Mouse (Mus musculus): ENCODE measurements at regions not wholly inside any gene's neighbourhood (a gene's known extent, or its start where the extent isn't known, plus 50 kb on each side); places are given as distances from the start of the nearest gene placed in this dataset.

GRCm38 (mm10) chr14:9150841-9151240 lies 484.8 kb upstream of the 4930452B06Rik start:
- Histone ChIP-seq H3K9ac (no peak overlapping the region), H3K4me1 (no peaks in the 10 kb centered on the region), H3K36me3 (no peaks in the 10 kb centered on the region), H3K27ac (no peak overlapping the region), H3K4me2 (no peak overlapping the region), H3K4me3 (replicated peaks) (no peak overlapping the region), H3K27me3 (no peaks in the 10 kb centered on the region), H3K9me3 (replicated peaks) (no peaks in the 10 kb centered on the region)
- WGBS, result 47% methylated on average over 1 of the region's 1 CpGs
- no peak for ATAC-seq (replicated peaks; ENCODE audit: low FRiP score)

GRCm38 (mm10) chr14:9146595-9147219 lies 480.7 kb upstream of the 4930452B06Rik start:
- no peak overlapping the region for H3K9ac ChIP-seq
- no peak for ATAC-seq (replicated peaks; ENCODE audit: low FRiP score)
- no peaks in the 10 kb centered on the region for H3K27me3 ChIP-seq
- H3K36me3 ChIP-seq, result no peaks in the 10 kb centered on the region
- WGBS, result 84% methylated on average over 4 of the region's 4 CpGs
- no peak overlapping the region for H3K4me3 ChIP-seq (replicated peaks)
- H3K9me3 ChIP-seq (replicated peaks), result no peaks in the 10 kb centered on the region
- no peak overlapping the region for H3K4me2 ChIP-seq
- no peak overlapping the region for H3K27ac ChIP-seq
- H3K4me1 ChIP-seq, result no peaks in the 10 kb centered on the region

- H3K27ac ChIP-seq, result no peak overlapping the region
- H3K4me3 ChIP-seq (replicated peaks), result no peak overlapping the region
- WGBS, result 91% methylated on average over 1 of the region's 1 CpGs
- no peak overlapping the region for H3K9ac ChIP-seq
- ATAC-seq (replicated peaks; ENCODE audit: low FRiP score), result no peak
- H3K27me3 ChIP-seq, result no peaks in the 10 kb centered on the region
- no peak overlapping the region for H3K4me2 ChIP-seq
- no peaks in the 10 kb centered on the region for H3K36me3 ChIP-seq
- H3K9me3 ChIP-seq (replicated peaks), result no peaks in the 10 kb centered on the region
- no peaks in the 10 kb centered on the region for H3K4me1 ChIP-seq
Measured at GRCm38 (mm10) chr14:9105708-9106107, 439.7 kb upstream of the 4930452B06Rik start.

- no peaks in the 10 kb centered on the region for H3K27me3 ChIP-seq
- ATAC-seq (replicated peaks; ENCODE audit: low FRiP score), result no peak
- WGBS, result 79% methylated on average over 5 of the region's 5 CpGs
Measured at GRCm38 (mm10) chr14:9089625-9090326, 423.7 kb upstream of the 4930452B06Rik start.

GRCm38 (mm10) chr14:9087103-9087502 lies 421.1 kb upstream of the 4930452B06Rik start:
- H3K4me3 ChIP-seq (replicated peaks), result no peak overlapping the region
- H3K27me3 ChIP-seq, result no peaks in the 10 kb centered on the region
- H3K9ac ChIP-seq, result no peak overlapping the region
- no peaks in the 10 kb centered on the region for H3K9me3 ChIP-seq (replicated peaks)
- no peaks in the 10 kb centered on the region for H3K36me3 ChIP-seq
- no peak for ATAC-seq (replicated peaks; ENCODE audit: low FRiP score)
- no peaks in the 10 kb centered on the region for H3K4me1 ChIP-seq
- no peak overlapping the region for H3K27ac ChIP-seq
- H3K4me2 ChIP-seq, result no peak overlapping the region

More at GRCm38 (mm10) chr14:9089625-9090326, 423.7 kb upstream of the 4930452B06Rik start:
- H3K4me2 ChIP-seq, result no peak overlapping the region
- H3K36me3 ChIP-seq, result no peaks in the 10 kb centered on the region
- H3K4me1 ChIP-seq, result no peaks in the 10 kb centered on the region
- no peak overlapping the region for H3K9ac ChIP-seq
- no peak overlapping the region for H3K27ac ChIP-seq
- H3K9me3 ChIP-seq (replicated peaks), result no peaks in the 10 kb centered on the region
- no peak overlapping the region for H3K4me3 ChIP-seq (replicated peaks)

- Histone ChIP-seq H3K4me2 (no peak overlapping the region), H3K4me1 (no peaks in the 10 kb centered on the region), H3K4me3 (replicated peaks) (no peak overlapping the region), H3K27ac (no peak overlapping the region), H3K9me3 (replicated peaks) (no peaks in the 10 kb centered on the region), H3K27me3 (no peaks in the 10 kb centered on the region), H3K36me3 (no peaks in the 10 kb centered on the region), H3K9ac (no peak overlapping the region)
- ATAC-seq (replicated peaks; ENCODE audit: low FRiP score), result no peak
- WGBS, result 82% methylated on average over 2 of the region's 2 CpGs
Measured at GRCm38 (mm10) chr14:9079632-9080031, 413.6 kb upstream of the 4930452B06Rik start.

GRCm38 (mm10) chr14:9079014-9079413 lies 413.0 kb upstream of the 4930452B06Rik start:
- no peak for ATAC-seq (replicated peaks; ENCODE audit: low FRiP score)
- Histone ChIP-seq H3K27ac (no peak overlapping the region), H3K9me3 (replicated peaks) (no peaks in the 10 kb centered on the region), H3K9ac (no peak overlapping the region), H3K4me3 (replicated peaks) (no peak overlapping the region), H3K36me3 (no peaks in the 10 kb centered on the region), H3K4me1 (no peaks in the 10 kb centered on the region), H3K27me3 (no peaks in the 10 kb centered on the region), H3K4me2 (no peak overlapping the region)
- 83% methylated on average over 1 of the region's 1 CpGs for WGBS

GRCm38 (mm10) chr14:9071176-9071575 lies 405.1 kb upstream of the 4930452B06Rik start:
- 52% methylated on average over 3 of the region's 3 CpGs for WGBS
- Histone ChIP-seq H3K27ac (no peak overlapping the region), H3K36me3 (no peaks in the 10 kb centered on the region), H3K4me2 (no peak overlapping the region), H3K27me3 (no peaks in the 10 kb centered on the region), H3K4me1 (no peaks in the 10 kb centered on the region), H3K9ac (no peak overlapping the region), H3K4me3 (replicated peaks) (no peak overlapping the region), H3K9me3 (replicated peaks) (no peaks in the 10 kb centered on the region)
- no peak for ATAC-seq (replicated peaks; ENCODE audit: low FRiP score)

GRCm38 (mm10) chr14:9060058-9060457 lies 394.0 kb upstream of the 4930452B06Rik start:
- ATAC-seq (replicated peaks; ENCODE audit: low FRiP score), result 0 out of 2 replicates have a peak, but pooled peaks have one; percentile 9
- no peak overlapping the region for H3K9ac ChIP-seq
- no peak overlapping the region for H3K4me2 ChIP-seq
- no peak overlapping the region for H3K4me3 ChIP-seq (replicated peaks)
- H3K9me3 ChIP-seq (replicated peaks), result no peaks in the 10 kb centered on the region
- H3K36me3 ChIP-seq, result no peaks in the 10 kb centered on the region
- 54% methylated on average over 9 of the region's 9 CpGs for WGBS
- no peaks in the 10 kb centered on the region for H3K27me3 ChIP-seq
- no peak overlapping the region for H3K27ac ChIP-seq
- no peaks in the 10 kb centered on the region for H3K4me1 ChIP-seq

GRCm38 (mm10) chr14:9028811-9029210 lies 362.8 kb upstream of the 4930452B06Rik start:
- H3K9me3 ChIP-seq (replicated peaks), result no peaks in the 10 kb centered on the region
- WGBS, result 66% methylated on average over 6 of the region's 6 CpGs
- H3K27me3 ChIP-seq, result no peaks in the 10 kb centered on the region
- H3K4me1 ChIP-seq, result no peaks in the 10 kb centered on the region
- no peak overlapping the region for H3K4me3 ChIP-seq (replicated peaks)
- ATAC-seq (replicated peaks; ENCODE audit: low FRiP score), result no peak
- no peak overlapping the region for H3K27ac ChIP-seq
- no peak overlapping the region for H3K9ac ChIP-seq
- H3K36me3 ChIP-seq, result no peaks in the 10 kb centered on the region
- no peak overlapping the region for H3K4me2 ChIP-seq

- ATAC-seq (replicated peaks; ENCODE audit: low FRiP score), result no peak
- no peaks in the 10 kb centered on the region for H3K36me3 ChIP-seq
- H3K9me3 ChIP-seq (replicated peaks), result 0 out of 2 replicates have a peak, but pooled peaks cover 2% of the 10 kb centered on the region
- no peaks in the 10 kb centered on the region for H3K27me3 ChIP-seq
- H3K9ac ChIP-seq, result no peak overlapping the region
- no peak overlapping the region for H3K27ac ChIP-seq
- H3K4me1 ChIP-seq, result no peaks in the 10 kb centered on the region
- no peak overlapping the region for H3K4me2 ChIP-seq
- no peak overlapping the region for H3K4me3 ChIP-seq (replicated peaks)
- 90% methylated on average over 6 of the region's 6 CpGs for whole genome bisulfite sequencing
Measured at GRCm38 (mm10) chr14:9015826-9016225, 349.8 kb upstream of the 4930452B06Rik start.

- Histone ChIP-seq H3K9me3 (replicated peaks) (no peaks in the 10 kb centered on the region), H3K4me1 (no peaks in the 10 kb centered on the region), H3K9ac (no peak overlapping the region), H3K36me3 (no peaks in the 10 kb centered on the region), H3K4me3 (replicated peaks) (no peak overlapping the region), H3K4me2 (no peak overlapping the region), H3K27me3 (no peaks in the 10 kb centered on the region), H3K27ac (no peak overlapping the region)
- no peak for ATAC-seq (replicated peaks; ENCODE audit: low FRiP score)
- WGBS, result 63% methylated on average over 2 of the region's 2 CpGs
Measured at GRCm38 (mm10) chr14:9003034-9003433, 337.0 kb upstream of the 4930452B06Rik start.
